Mouse (Mus musculus) bone marrow macrophage, adult 2 months (primary cell): ENCODE measurements around the gene Suclg2. TPM values are rescaled to one million over a fixed set of nuclear protein-coding genes. Genes with fewer than 3 reads are reported as not detected.

Experiments used
- H3K27ac ChIP-seq: 2 replicates; pipeline ENCODE4 v1.5.1; 2012; ENCODE audit warnings: low read depth, low read length; ENCODE audit not compliant: insufficient read depth
- H3K4me1 ChIP-seq: 2 replicates; pipeline ENCODE4 v1.6.1; 2012; ENCODE audit warnings: low read length; ENCODE audit not compliant: control insufficient read depth, insufficient read depth
- H3K4me3 ChIP-seq: 2 replicates; pipeline ENCODE4 v1.5.1; 2012; ENCODE audit warnings: mild to moderate bottlenecking, low read length, moderate library complexity; ENCODE audit not compliant: insufficient read depth
- CTCF ChIP-seq: IDR thresholded peaks from 2 replicates; pipeline ENCODE4 v1.5.1; 2012; ENCODE audit warnings: low read depth, mild to moderate bottlenecking, low read length, moderate library complexity
- POLR2A ChIP-seq: IDR thresholded peaks from 2 replicates; pipeline ENCODE4 v1.6.1; 2012; ENCODE audit warnings: mild to moderate bottlenecking, low read depth, low read length, borderline replicate concordance
- polyA plus RNA-seq: library from polyadenylated mRNA; stranded (reverse); fragments of >200 nt; gene quantifications from 2 replicates; pipeline ENCODE4 v1.2.4, GENCODE M21; 2012; ENCODE audit not compliant: missing spikeins, insufficient read depth, insufficient read length

Suclg2 gene
- polyA plus RNA-seq, 1 experiment, result 14.3 TPM

DNA sequence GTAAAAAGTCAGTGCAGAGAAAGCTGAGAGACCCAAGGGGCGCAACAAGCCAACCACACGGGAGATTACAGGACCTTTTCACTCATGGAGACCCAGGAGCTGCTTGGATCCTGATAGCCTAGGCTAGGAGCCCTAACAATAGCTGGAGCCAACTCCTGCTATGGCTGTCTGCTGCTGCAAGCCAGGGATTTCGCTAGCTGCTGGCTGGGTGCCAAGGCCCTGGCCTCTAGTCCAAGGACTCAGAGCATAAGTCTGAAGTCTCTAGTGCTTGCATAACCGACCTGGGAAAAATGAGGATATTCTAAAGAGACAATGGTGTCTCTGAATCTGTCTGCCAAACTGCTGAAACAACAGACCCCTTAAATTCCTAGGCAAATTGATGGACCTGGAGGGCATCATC, 273.6 kb downstream of the Suclg2 start:
- Histone ChIP-seq H3K4me1 (no peaks in the 10 kb centered on the region), H3K27ac (no peak overlapping the region), H3K4me3 (no peak overlapping the region)
- no peak for TF ChIP-seq POLR2A
- no peak for TF ChIP-seq CTCF
